Mouse (Mus musculus): ENCODE data around the gene Cyp2d22. TPM values are rescaled to one million over a fixed set of nuclear protein-coding genes. Genes with fewer than 3 reads are reported as not detected.

Gene Cyp2d22
- total RNA-seq, 2 experiments from 2014 or later: 0.54 TPM; not detected in 1

DNA sequence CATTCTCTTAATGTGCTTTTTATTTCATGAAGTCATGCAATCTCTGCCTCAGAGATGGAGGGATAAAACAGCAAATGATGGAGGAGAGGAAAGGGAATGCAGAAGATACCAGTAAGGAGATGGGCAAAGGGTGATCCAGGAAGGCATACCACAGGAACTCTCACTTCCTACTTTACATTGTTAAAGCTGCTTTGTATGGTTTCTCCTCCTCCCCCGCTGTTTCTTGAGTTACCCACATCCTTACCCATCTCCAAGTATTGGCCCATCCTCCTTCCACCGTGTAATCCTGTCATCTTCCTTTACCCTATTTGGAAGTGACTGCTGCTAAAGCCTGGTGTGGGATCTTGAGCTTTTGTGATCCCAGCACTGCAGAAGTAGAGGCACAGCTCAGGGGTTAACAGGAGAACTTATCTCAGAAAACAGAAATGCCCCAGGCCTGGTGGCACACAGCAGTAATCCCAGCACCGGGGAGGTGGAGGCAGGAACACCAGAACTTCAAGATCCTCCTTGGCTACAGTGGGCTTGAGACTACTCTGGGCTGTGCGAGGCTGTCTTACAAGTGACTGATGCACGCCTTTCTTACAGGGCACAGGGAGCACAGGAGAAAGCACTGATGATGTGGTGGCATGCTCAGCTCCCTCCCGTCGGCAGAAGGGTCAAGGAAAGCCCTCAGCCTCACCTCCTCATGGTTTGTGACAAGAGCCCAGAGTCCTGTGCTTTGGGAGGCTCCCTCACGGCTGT lies 31.6 kb downstream of the Cyp2d22 start:
- ATAC-seq (replicated peaks; ENCODE audit: poor library complexity, severe bottlenecking): peak; percentile 66

- ATAC-seq (replicated peaks; ENCODE audit: poor library complexity, severe bottlenecking): no peak
Observed at GRCm38 (mm10) chr15:82347852-82348251, 32.2 kb downstream of the Cyp2d22 start.

GRCm38 (mm10) chr15:82347303-82347676 lies 32.8 kb downstream of the Cyp2d22 start:
- no peak for ATAC-seq (replicated peaks; ENCODE audit: poor library complexity, severe bottlenecking)

DNA sequence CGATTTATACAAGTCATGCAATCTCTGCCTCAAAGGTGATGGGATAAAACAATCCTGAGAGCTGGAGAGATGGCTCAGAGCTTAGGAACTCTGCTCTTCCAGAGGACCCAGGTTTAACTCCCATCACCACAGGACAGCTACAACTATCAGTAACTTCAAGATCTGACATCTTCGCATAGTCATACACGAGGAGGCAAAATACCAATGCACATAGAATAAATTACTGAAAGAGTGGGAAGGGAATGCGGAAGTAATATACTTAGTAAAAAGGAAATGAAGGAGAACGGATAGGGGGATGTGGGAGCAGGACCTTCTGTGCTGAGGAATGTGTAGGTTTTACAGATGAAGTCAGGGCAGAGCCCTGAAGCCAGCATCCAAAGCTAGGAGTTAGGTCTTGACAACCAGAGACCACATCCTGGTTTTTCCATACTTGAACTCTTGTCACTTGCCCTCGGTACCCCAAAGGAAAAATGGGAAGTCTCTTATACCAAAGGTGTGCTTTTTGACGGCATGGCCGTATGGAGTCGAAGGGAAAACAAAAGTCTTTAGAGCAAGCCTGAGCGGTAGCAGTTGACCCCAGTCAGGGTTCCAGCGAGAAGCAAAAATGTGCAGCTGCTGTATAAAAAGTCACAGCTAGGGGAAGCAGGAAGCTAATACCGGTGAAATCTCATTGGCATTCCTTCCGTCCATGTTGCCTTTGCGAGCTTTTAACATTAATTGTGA lies 33.3 kb downstream of the Cyp2d22 start:
- ATAC-seq (replicated peaks; ENCODE audit: poor library complexity, severe bottlenecking): no peak

DNA sequence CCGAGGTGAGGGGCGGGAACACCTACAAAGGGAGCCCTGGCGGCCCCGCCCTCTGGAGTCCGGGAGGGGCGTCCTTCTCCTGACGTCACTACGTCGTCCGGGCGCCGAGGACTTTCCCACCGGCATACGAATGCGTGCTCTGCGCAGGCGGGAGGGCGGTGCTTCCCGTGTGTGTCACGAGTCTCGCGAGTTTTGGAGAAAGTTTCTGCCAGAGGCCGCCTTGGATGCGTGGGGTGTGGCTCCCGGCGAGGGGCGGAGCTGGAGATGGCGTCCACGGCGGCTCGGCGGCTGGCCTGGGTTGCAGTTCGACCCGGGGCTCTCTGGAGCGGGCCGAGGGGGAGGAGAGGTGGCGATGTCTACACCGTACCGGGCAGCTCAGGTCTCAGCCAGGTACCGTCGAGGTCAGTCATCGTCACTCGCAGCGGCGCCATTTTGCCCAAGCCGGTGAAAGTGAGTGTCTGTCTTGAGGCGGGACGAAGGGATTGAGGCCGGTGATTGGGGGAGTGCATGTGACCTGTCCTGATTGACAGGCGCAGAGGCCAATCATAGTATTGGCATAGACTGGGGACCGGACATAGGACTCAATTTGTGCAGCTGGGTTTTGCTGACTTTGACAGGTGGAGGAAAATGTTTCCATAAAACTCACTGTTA lies 34.1 kb downstream of the Cyp2d22 start:
- peak; percentile 77 for ATAC-seq (replicated peaks; ENCODE audit: poor library complexity, severe bottlenecking)

GRCm38 (mm10) chr15:82344971-82345370 lies 35.1 kb downstream of the Cyp2d22 start:
- no peak for ATAC-seq (replicated peaks; ENCODE audit: poor library complexity, severe bottlenecking)

DNA sequence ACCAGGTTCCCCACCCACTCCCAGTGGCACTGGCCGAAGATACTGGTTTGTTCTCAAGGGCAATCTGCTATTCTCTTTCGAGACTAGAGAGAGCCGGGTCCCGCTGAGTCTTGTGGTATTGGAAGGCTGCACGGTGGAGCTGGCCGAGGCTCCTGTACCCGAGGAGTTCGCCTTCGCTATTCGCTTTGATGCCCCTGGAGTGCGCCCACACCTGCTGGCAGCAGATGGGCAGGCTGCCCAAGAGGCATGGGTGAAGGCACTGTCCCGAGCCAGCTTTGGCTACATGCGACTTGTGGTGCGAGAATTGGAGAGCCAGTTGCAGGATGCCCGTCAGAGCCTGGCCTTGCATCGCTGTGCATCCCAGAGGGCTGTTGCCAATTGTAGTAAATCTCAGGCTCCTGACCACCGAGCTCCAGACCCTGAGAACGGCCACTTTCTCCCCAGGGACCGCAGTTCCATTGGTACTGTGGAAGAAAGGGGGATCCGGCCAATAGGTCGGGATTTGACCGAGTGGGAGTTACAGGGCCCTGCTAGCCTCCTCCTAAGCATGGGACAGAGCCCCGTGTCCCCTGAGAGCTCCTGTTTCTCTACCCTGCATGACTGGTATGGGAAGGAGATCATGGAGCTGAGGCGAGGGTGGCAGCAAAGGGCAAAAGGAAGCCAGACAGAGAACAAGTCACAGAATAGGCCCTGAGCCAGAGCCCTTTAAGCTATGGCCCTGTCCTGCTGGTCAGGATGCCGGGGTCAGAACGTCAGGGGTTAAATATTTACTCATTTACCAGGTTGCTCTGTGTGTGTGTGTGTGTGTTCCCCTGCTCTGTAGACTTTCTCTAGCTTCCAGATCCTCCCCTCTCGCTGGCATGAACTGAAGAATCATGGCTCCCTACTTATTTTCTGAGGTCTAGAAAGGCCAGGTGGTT lies 36.4 kb downstream of the Cyp2d22 start:
- ATAC-seq (replicated peaks; ENCODE audit: poor library complexity, severe bottlenecking): no peak

DNA sequence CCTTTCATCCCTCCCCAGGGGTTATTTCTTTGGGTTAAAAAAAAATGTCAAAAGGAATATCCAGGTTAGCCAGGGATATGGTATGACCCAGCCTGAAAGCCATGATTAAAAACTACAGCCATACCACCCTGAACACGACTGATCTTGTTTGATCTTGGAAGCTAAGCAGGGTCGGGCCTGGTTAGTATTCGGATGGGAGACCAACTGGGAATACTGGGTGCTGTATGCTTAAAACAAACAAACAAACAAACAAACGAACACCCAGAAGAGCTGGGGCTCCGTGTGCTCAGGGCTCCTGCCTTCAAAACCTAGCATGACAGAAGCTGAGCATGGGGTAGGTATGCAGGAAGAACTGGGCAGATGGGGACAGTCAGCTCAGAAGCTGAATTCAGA lies 37.5 kb downstream of the Cyp2d22 start:
- no peak for ATAC-seq (replicated peaks; ENCODE audit: poor library complexity, severe bottlenecking)

DNA sequence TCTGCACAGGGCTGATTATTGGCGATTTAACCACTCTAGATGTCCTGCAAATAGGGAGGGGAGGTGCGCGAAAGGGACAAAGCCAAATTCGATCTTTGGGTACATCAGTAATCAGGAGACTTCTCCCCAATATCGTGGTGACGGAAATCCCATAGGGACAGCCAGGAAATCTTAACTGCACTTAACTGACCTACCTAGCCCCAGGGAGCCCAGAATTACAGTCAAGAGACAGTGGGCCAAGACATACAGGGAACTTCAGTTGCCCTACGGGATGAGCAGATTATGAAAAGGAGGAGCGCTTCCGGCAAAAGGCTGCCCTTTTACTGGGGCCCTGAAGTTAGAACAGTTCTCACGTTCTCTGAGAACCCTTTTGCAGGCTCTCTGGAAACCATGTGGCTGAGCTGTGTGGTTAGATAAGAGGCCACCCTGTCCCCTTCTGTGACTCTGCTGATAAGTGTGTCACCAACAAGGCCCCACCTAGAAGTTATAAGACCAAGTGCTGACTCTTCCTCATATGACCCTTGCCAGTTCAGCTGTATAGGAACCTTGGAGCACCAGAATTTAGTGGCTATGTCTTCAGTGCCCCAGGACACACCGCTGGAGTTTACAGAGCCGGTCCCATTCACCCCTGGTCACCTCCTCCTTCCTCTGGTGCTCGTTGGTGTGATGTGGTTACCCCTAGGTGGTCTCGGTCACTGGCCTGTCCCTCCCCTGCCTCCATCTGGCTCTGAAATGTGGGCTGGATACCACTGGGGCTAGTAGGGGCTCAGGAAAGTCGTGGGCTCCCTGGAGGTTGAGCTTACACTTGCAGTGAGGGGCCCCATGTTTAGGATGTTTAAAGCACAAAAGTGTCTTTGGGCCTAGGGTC lies 38.2 kb downstream of the Cyp2d22 start:
- peak; percentile 4; the same call in 1 of the 2 replicates for ATAC-seq (replicated peaks; ENCODE audit: poor library complexity, severe bottlenecking)

DNA sequence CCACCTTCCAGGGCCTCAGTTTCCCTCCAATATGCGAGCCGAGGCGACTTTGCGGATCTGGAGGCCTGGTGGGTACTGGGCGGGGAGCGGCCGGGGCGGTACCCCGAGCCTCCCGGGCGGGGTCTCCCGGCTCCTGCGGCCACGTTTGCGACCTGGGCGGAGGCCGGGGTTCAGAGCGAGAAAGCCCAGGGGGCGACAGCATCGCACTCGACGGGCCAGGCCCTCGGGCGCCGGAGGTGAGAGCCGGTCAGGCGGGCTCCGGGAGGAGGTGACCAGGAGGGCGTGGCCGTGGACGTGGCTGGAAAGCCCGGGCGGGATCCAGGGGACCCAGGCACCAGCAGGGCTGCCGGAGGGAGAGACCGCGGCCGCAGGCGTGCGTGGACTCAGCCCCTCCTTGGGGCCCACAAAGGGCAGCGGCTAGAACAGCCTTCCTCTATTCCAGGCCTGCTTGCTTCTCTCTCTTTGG lies 39.0 kb downstream of the Cyp2d22 start:
- peak; percentile 18 for ATAC-seq (replicated peaks; ENCODE audit: poor library complexity, severe bottlenecking)

GRCm38 (mm10) chr15:82340414-82341035 lies 39.5 kb downstream of the Cyp2d22 start:
- no peak for ATAC-seq (replicated peaks; ENCODE audit: poor library complexity, severe bottlenecking)

- ATAC-seq (replicated peaks; ENCODE audit: poor library complexity, severe bottlenecking): no peak
Observed at GRCm38 (mm10) chr15:82339634-82340254, 40.3 kb downstream of the Cyp2d22 start.

DNA sequence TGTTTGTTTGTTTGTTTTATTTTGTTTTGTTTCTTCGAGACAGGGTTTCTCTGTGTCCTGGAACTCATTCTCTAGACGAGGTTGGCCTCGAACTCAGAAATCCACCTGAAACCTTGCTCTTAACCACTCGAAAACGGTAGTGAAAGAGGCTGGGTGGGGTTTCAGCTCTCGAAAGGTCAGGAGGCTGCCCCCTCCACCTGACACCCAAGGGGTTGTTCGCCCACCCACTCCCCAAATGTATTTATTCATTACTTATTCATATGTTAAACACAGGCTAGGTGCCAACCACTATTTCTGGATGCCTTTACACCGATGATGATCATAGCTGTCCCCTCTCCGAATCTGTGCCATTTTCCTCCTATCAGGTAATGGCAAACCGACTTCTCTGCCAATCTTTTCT lies 40.9 kb downstream of the Cyp2d22 start:
- no peak for ATAC-seq (replicated peaks; ENCODE audit: poor library complexity, severe bottlenecking)

DNA sequence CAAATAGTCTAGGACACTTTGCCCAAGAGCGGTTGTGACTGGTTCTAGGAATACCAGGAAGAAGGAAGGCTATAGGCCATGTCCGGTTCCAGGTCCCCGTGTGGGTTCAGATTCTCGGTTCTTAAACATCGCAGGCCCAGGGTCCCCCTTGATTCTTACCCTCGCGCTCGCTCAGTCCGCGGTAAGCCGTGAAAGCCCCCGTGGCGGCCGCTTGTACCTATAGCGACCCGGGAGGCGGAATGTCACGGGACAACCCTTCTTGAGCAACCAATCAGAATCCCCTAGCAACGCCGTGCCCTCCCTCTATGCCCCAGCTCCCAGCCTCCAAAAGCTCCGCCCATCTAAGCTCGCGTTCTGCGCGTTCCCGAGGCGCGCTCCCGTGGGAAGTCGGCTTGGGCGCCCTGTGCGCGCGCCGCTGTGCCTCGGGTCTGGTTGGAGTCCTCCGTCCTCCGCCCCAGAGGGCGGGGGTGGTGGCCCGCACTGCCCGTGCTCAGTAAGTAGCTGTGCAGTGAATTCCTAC lies 41.4 kb downstream of the Cyp2d22 start, which contains the start of the genes Naga, Pheta2 and Smdt1:
Gene Naga (minus strand): TSS at position 333 of the 520 bp plus-strand sequence.
Gene Pheta2 (plus strand): TSS at position 350 of the 520 bp plus-strand sequence.
Gene Smdt1 (plus strand): TSS at position 367 of the 520 bp plus-strand sequence.
- ATAC-seq (replicated peaks; ENCODE audit: poor library complexity, severe bottlenecking): peak; percentile 76

- ATAC-seq (replicated peaks; ENCODE audit: poor library complexity, severe bottlenecking): peak; percentile 61
Observed at GRCm38 (mm10) chr15:82337875-82338274, 42.2 kb downstream of the Cyp2d22 start.

DNA sequence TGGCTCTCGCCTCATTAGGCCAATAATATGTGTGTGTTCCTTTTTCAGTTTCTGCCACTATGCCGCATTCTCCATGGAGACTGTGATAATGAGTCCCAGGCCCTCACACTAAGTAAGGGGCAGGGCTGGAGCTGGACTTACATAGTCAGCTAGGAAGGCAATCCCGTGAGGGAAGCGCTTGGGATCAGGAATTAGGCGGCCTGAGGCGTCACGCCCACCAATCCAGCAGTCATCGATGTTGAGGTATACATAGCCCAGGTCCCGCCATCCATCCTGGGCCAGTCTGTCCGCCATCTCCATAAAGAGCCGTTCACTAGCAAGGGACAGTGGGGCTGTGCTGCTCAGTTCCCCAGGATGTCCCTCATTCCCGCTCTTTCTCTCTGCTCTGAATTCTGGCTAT lies 43.4 kb downstream of the Cyp2d22 start:
- no peak for ATAC-seq (replicated peaks; ENCODE audit: poor library complexity, severe bottlenecking)

DNA sequence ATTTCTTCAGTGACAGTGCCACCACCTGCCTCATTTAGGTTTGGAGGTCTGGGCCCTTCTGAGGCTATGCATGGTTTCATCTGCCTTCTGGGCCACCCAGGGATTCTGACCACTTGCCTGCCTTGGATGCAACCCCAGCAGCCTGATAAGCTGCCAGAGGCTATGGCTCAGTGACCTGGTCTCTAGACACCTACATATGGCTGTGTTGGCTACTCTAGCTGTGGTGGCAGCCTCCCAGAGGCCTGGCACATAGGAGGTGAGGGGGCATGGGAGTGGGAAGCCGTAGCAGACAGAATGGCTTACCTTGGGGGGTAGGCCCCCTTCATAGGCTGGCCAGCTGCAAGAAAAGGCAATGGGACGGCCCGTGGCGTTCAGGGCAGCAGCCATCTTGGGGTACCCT lies 44.9 kb downstream of the Cyp2d22 start:
- ATAC-seq (replicated peaks; ENCODE audit: poor library complexity, severe bottlenecking): no peak

- ATAC-seq (replicated peaks; ENCODE audit: poor library complexity, severe bottlenecking): peak; percentile 78
Observed at GRCm38 (mm10) chr15:82325382-82325781, 54.7 kb downstream of the Cyp2d22 start.

Data from granulocyte monocyte progenitor cell, adult 5-6 weeks (primary cell).